Mouse (Mus musculus) stomach, adult 2 months (tissue): Measurements from ENCODE around the gene Csnk2a2. TPM values are rescaled to one million over a fixed set of nuclear protein-coding genes. Genes with fewer than 3 reads are reported as not detected.

Experiments used
- polyA plus RNA-seq: library from polyadenylated mRNA; depleted of rRNA; stranded (reverse); fragments of >200 nt; gene quantifications from 2 replicates; pipeline ENCODE4 v1.2.3, GENCODE M21; 2012; rRNA removed

Csnk2a2 gene
- polyA plus RNA-seq, result 4.1 and 4.8 TPM in 2 replicates

GRCm38 (mm10) chr8:95490006-95490405 lies at the start of gene Csnk2a2:
Csnk2a2 (minus strand) TSS chr8:95490039.

GRCm38 (mm10) chr8:95533584-95534387 lies 43.9 kb upstream of the Csnk2a2 start, which contains the start of gene Ccdc113:
Ccdc113 (plus strand) TSS chr8:95534085.

GRCm38 (mm10) chr8:95434686-95435439 lies 55.0 kb downstream of the Csnk2a2 start, which contains the start of gene Cfap20:
Cfap20 (minus strand) TSS chr8:95434869.

Other genes starting within 250 kb of the Csnk2a2 start
- 0.30 and 0.48 TPM in 2 replicates for gene Cngb1, start 183.5 kb downstream of the Csnk2a2 start, polyA plus RNA-seq
- gene Tepp, start 179.5 kb downstream of the Csnk2a2 start, polyA plus RNA-seq, result 0.46 TPM in 1 of 2 replicates, not detected in the other
- 3.9 and 4.2 TPM in 2 replicates for gene Zfp319, start 158.1 kb downstream of the Csnk2a2 start, polyA plus RNA-seq
- 14.7 and 18.3 TPM in 2 replicates for gene Usb1, start 157.8 kb downstream of the Csnk2a2 start, polyA plus RNA-seq
- 42.4 and 55.9 TPM in 2 replicates for gene Mmp15, start 137.8 kb downstream of the Csnk2a2 start, polyA plus RNA-seq
- 19.4 and 28.9 TPM in 2 replicates for gene Cfap20, start 55.2 kb downstream of the Csnk2a2 start, polyA plus RNA-seq
- gene Ccdc113, start 44.0 kb upstream of the Csnk2a2 start, polyA plus RNA-seq, result 0.05 TPM in 1 of 2 replicates, not detected in the other
- gene Prss54, start 86.3 kb upstream of the Csnk2a2 start, polyA plus RNA-seq, result not detected in 2 replicates
- 0.24 and 0.74 TPM in 2 replicates for gene Gins3, start 143.4 kb upstream of the Csnk2a2 start, polyA plus RNA-seq
- gene Ndrg4, start 186.9 kb upstream of the Csnk2a2 start, polyA plus RNA-seq, result 25.7 and 35.4 TPM in 2 replicates
- gene Setd6, start 225.8 kb upstream of the Csnk2a2 start, polyA plus RNA-seq, result 9.0 and 11.8 TPM in 2 replicates